Comparison of ENCODE assay signal across 18 mouse cellular contexts in the genomic region with DNA sequence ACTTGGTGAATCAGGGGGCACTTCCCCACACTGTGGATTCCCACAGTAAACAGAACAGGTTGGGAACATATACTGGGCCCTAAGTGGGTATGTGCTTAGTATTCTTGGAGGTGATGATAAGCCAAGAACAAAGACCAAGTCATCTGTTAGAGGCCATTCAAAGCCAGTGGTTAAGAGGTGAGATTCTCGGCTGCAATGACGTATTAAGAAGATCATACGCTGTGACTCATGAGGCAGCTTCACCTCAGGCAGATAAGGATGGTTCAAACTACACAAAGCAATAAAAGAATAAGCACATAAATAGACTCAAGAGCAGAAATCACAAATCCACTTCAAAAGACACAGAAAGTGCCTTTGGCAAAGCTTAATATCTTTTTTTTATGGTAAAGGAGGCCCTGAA. TPM values are rescaled to one million over a fixed set of nuclear protein-coding genes. Genes with fewer than 3 reads are reported as not detected.
"Had no signal": no experiment of that assay in that cellular context is flagged by ENCODE, and none has a peak within 500 bp of the region (broad histone marks: within the 10 kb centered on the region; RNA-seq: fewer than 3 reads in every experiment).

No protein-coding gene starts in this region.

- H3K4me2 ChIP-seq: heart, embryonic 12.5 days; hindbrain, embryonic 12.5 days; hindbrain, embryonic 14.5 days; limb, embryonic 13.5 days; limb, embryonic 15.5 days; liver, embryonic 12.5 days had no signal

- H3K4me1 ChIP-seq: heart, embryonic 12.5 days; hindbrain, embryonic 12.5 days; limb, embryonic 13.5 days; limb, embryonic 15.5 days; liver, embryonic 12.5 days had no signal

- ATAC-seq: hindbrain, embryonic 16.5 days; liver, embryonic 12.5 days had no signal

- H3K4me3 ChIP-seq: gastrocnemius, adult 2 months; heart, adult 2 months; heart, embryonic 12.5 days; hindbrain, embryonic 10.5 days; hindbrain, embryonic 12.5 days; layer of hippocampus, adult 2 months; left cerebral cortex, adult 2 months; limb, embryonic 13.5 days; limb, embryonic 15.5 days; liver, embryonic 12.5 days had no signal

- H3K9me3 ChIP-seq: heart, embryonic 12.5 days; limb, embryonic 15.5 days; liver, embryonic 12.5 days had no signal

- H3K27ac ChIP-seq: gastrocnemius, adult 2 months; heart, adult 2 months; hindbrain, embryonic 10.5 days; hindbrain, embryonic 12.5 days; hindbrain, embryonic 14.5 days; layer of hippocampus, adult 2 months; left cerebral cortex, adult 2 months; limb, embryonic 13.5 days; limb, embryonic 15.5 days; liver, embryonic 12.5 days; liver, embryonic 14.5 days had no signal

- H3K27me3 ChIP-seq: hindbrain, embryonic 12.5 days; limb, embryonic 15.5 days had no signal

- H3K36me3 ChIP-seq: heart, embryonic 12.5 days; hindbrain, embryonic 10.5 days; hindbrain, embryonic 12.5 days; limb, embryonic 13.5 days; limb, embryonic 15.5 days; liver, embryonic 12.5 days had no signal

- H3K9ac ChIP-seq: heart, embryonic 12.5 days; hindbrain, embryonic 12.5 days; hindbrain, embryonic 14.5 days; limb, embryonic 13.5 days; limb, embryonic 15.5 days; liver, embryonic 12.5 days; liver, embryonic 14.5 days had no signal

RNA-seq across cellular contexts. Expression of gene Irx5, which starts 56.4 kb away (rescaled TPM):
- total RNA-seq: gastrocnemius, adult 2 months; granulocyte monocyte progenitor cell, adult 5-6 weeks; left cerebral cortex, postnatal 14 days; liver, adult 2 months had no signal
- polyA plus RNA-seq: intestine, embryonic 14.5 days; liver, adult 2 months; liver, embryonic 16.5 days had no signal
